8 mouse cellular contexts compared by ENCODE assay signal in the genomic region with DNA sequence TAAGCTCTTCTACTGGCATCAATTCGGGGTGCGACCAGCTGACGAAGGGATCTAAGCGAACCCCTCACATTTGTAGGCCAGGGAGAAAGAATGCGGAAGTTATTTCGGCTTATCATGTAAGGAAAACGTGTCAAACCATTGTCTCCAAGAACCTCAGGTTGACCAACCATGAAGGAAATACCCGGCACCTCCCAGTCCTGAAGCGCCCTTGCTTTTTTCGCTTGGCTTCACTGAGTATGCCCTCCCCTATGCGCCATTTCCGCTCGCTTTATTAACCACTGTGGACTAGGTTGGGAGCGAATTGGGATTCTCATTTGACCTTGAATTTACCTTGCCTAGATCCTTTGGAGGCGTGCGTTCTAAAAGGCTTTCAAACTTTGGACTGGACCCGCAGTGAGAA. TPM values are rescaled to one million over a fixed set of nuclear protein-coding genes. Genes with fewer than 3 reads are reported as not detected.
DNase-seq lines count a peak whose midpoint lies in the region; ATAC-seq and TF ChIP-seq lines count a peak whose summit lies in the region.

No protein-coding gene starts in this region.

- H3K9me3 ChIP-seq in hindbrain, embryonic 14.5 days (ENCODE audit: control insufficient read depth, low read length) = no peaks in the 10 kb centered on the region
- H3K9me3 ChIP-seq in midbrain, postnatal 0 days (ENCODE audit: low read length) = no peaks in the 10 kb centered on the region

- DNase-seq in heart, adult 8-10 months (ENCODE audit: low spot score) = peak; percentile 46
- DNase-seq in heart, adult 11 months = no peak
- DNase-seq in NIH3T3 (ENCODE audit: low read depth) (peak; percentile 59), liver (peak; percentile 44)
- peak; percentile 38 for DNase-seq in hindbrain, embryonic 14.5 days (ENCODE audit: low spot score)
- peak; percentile 56 for DNase-seq in midbrain, postnatal 0 days (ENCODE audit: low spot score)
- DNase-seq in layer of hippocampus, postnatal 10 days (ENCODE audit: low spot score in 2 of 2) = no peak

- peak overlapping the region; percentile 73 for H3K4me3 ChIP-seq in embryonic fibroblast, embryonic 13.5 days (ENCODE audit: insufficient read depth, low read length)
- peak overlapping the region; percentile 55 for H3K4me3 ChIP-seq in hindbrain, embryonic 14.5 days (replicated peaks; ENCODE audit: low read length)
- H3K4me3 ChIP-seq in midbrain, postnatal 0 days (ENCODE audit: low read depth, low read length) = peak overlapping the region; percentile 48

- peak; percentile 29 for ATAC-seq in hindbrain, embryonic 14.5 days (ENCODE audit: low FRiP score)
- peak; percentile 66 for ATAC-seq in midbrain, postnatal 0 days (ENCODE audit: low FRiP score)

- no peaks in the 10 kb centered on the region for H3K4me1 ChIP-seq in embryonic fibroblast, embryonic 13.5 days (ENCODE audit: control insufficient read depth, insufficient read depth, low read length)
- no peaks in the 10 kb centered on the region for H3K4me1 ChIP-seq in hindbrain, embryonic 14.5 days (replicated peaks; ENCODE audit: control insufficient read depth, insufficient read depth, low read length)
- H3K4me1 ChIP-seq in midbrain, postnatal 0 days (ENCODE audit: insufficient read depth, low read length) = no peaks in the 10 kb centered on the region

- TF ChIP-seq CTCF in embryonic fibroblast, embryonic 13.5 days (IDR thresholded peaks at IDR 0.05; ENCODE audit: borderline replicate concordance, insufficient read depth, low read length) = no peak
- no peak for TF ChIP-seq CTCF in midbrain, postnatal 0 days (IDR thresholded peaks at IDR 0.05)

- no peaks in the 10 kb centered on the region for H3K27me3 ChIP-seq in hindbrain, embryonic 14.5 days (ENCODE audit: control insufficient read depth, insufficient read depth, low read length)
- no peaks in the 10 kb centered on the region for H3K27me3 ChIP-seq in midbrain, postnatal 0 days (ENCODE audit: insufficient read depth, low read length)

- 16% methylated on average over 17 of the region's 17 CpGs for WGBS in hindbrain, embryonic 14.5 days
- WGBS in midbrain, postnatal 0 days = 19% methylated on average over 17 of the region's 17 CpGs

- H3K27ac ChIP-seq in embryonic fibroblast, embryonic 13.5 days (ENCODE audit: insufficient read depth, low read length) = peak overlapping the region; percentile 79
- peak overlapping the region; percentile 92 for H3K27ac ChIP-seq in hindbrain, embryonic 14.5 days
- peak overlapping the region; percentile 84 for H3K27ac ChIP-seq in midbrain, postnatal 0 days (ENCODE audit: low read depth, low read length)

- TF ChIP-seq POLR2A in embryonic fibroblast, embryonic 13.5 days (IDR thresholded peaks at IDR 0.05; ENCODE audit: low read depth, low read length) = no peak; the same call in 1 of the 2 replicates

- peak overlapping the region; percentile 50 for H3K4me2 ChIP-seq in hindbrain, embryonic 14.5 days (replicated peaks)
- peak overlapping the region; percentile 44 for H3K4me2 ChIP-seq in midbrain, postnatal 0 days (ENCODE audit: low read depth, low read length, poor library complexity, severe bottlenecking)

- peak overlapping the region; percentile 64 for H3K9ac ChIP-seq in hindbrain, embryonic 14.5 days
- peak overlapping the region; percentile 76 for H3K9ac ChIP-seq in midbrain, postnatal 0 days (replicated peaks; ENCODE audit: low read length, poor library complexity, severe bottlenecking)

- H3K36me3 ChIP-seq in hindbrain, embryonic 14.5 days (replicated peaks; ENCODE audit: control insufficient read depth, insufficient read depth) = no peaks in the 10 kb centered on the region
- H3K36me3 ChIP-seq in midbrain, postnatal 0 days (ENCODE audit: insufficient read depth, low read length) = no peaks in the 10 kb centered on the region

RNA-seq across cellular contexts. Expression of a gene that starts 0.5 kb away (rescaled TPM):
- total RNA-seq in heart, adult 8-10 months (2022) = 10 to 100 TPM; 24.3 to 32.7 (median 25.1) TPM
- 13.7 and 13.9 TPM in 2 replicates for polyA plus RNA-seq in embryonic fibroblast, embryonic 13.5 days (2011; ENCODE audit: insufficient read length, low read depth, missing spikeins)
- polyA plus RNA-seq in hindbrain, embryonic 14.5 days (2014; fragmentation: Nextera tagmentation; extraction: Ambion mirVana) = 11.1 and 14.8 TPM in 2 replicates
- total RNA-seq in midbrain, postnatal 0 days (2014; rRNA removed) = 14.6 and 19.4 TPM in 2 replicates
- polyA plus RNA-seq in midbrain, postnatal 0 days (2015; fragmentation: Nextera tagmentation; extraction: Ambion mirVana) = 10.9 and 11.6 TPM in 2 replicates
- total RNA-seq in layer of hippocampus, postnatal 10 days (2021) = 10 to 100 TPM; 24.3 to 25.9 TPM

Comparison
In these comparisons a context has a peak if more than half of its experiments do, and no peak if none do; other contexts are left out.
1. DNase-seq: peak in heart, adult 8-10 months (single experiment), NIH3T3 (single experiment), hindbrain, embryonic 14.5 days (single experiment), liver (single experiment) and midbrain, postnatal 0 days (single experiment); none in heart, adult 11 months (single experiment) and layer of hippocampus, postnatal 10 days (0 of 2).
2. Peak in every context shown above with its lines, with median percentiles within 50 percentile points of each other: H3K27ac ChIP-seq and H3K4me3 ChIP-seq.